In genomic region chr12:24830766-24831152, GRCm38 (mm10) we compare ENCODE assay signal across 8 mouse cellular contexts. TPM values are rescaled to one million over a fixed set of nuclear protein-coding genes. Genes with fewer than 3 reads are reported as not detected.
A peak's percentile ranks its signal among the peaks of the same experiment; 100 is the strongest.
DNase-seq lines count a peak whose midpoint lies in the region; ATAC-seq and TF ChIP-seq lines count a peak whose summit lies in the region.

Mboat2 (plus strand) TSS chr12:24830879.

- H3K36me3 ChIP-seq in C2C12 (ENCODE audit: control insufficient read depth, insufficient read depth) = no peaks in the 10 kb centered on the region
- no peaks in the 10 kb centered on the region for H3K36me3 ChIP-seq in hindbrain, embryonic 10.5 days
- H3K36me3 ChIP-seq in lung, embryonic 16.5 days (ENCODE audit: control insufficient read depth, insufficient read depth, low read length) = no peaks in the 10 kb centered on the region

- no peak within 1 kb of the TSS for H3K27ac ChIP-seq in embryonic fibroblast, embryonic 13.5 days (ENCODE audit: insufficient read depth, low read length)
- peak within 1 kb of the TSS; percentile 100 for H3K27ac ChIP-seq in hindbrain, embryonic 10.5 days
- H3K27ac ChIP-seq in lung, embryonic 16.5 days (ENCODE audit: low read length) = peak within 1 kb of the TSS; percentile 96
- H3K27ac ChIP-seq in olfactory bulb, adult 2 months (ENCODE audit: insufficient read depth, low read depth, low read length) = peak within 1 kb of the TSS; percentile 61

- TF ChIP-seq POLR2A in embryonic fibroblast, embryonic 13.5 days (IDR thresholded peaks at IDR 0.05; ENCODE audit: low read depth, low read length) = no peak; the same call in 1 of the 2 replicates
- no peak for TF ChIP-seq POLR2A in olfactory bulb, adult 2 months (IDR thresholded peaks at IDR 0.05; ENCODE audit: insufficient read depth, low read depth, low read length)

- DNase-seq in Patski (ENCODE audit: low read depth, low spot score) (no peak), adipocyte (ENCODE audit: low spot score) (no peak)
- no peak for DNase-seq in hindbrain, embryonic 10.5 days (ENCODE audit: low spot score)
- no peak for DNase-seq in layer of hippocampus, postnatal 14 days (ENCODE audit: low spot score in 2 of 2)

- no peaks in the 10 kb centered on the region for H3K79me3 ChIP-seq in C2C12 (ENCODE audit: low read depth)

- peak within 1 kb of the TSS; percentile 75 for H3ac ChIP-seq in C2C12 (ENCODE audit: control insufficient read depth, insufficient read length, low read depth)

- POLR2A ChIA-PET in Patski (lab: Charles Lee) = no interaction called here

- CTCF ChIA-PET in Patski (lab: Charles Lee) = no interaction called here

- peak within 1 kb of the TSS; percentile 95 for H3K9ac ChIP-seq in lung, embryonic 16.5 days (ENCODE audit: low read length)

- in situ Hi-C loops in Patski (cut with MboI; ENCODE audit: low pct_unique_long_range_greater_than_20kb) = loop anchor here (10.0 kb wide), 1 partner anchor 116 kb away; no protein-coding TSS in a partner anchor

- H3K79me2 ChIP-seq in C2C12 (ENCODE audit: control insufficient read depth, insufficient read depth) = no peaks in the 10 kb centered on the region

- H3K4me3 ChIP-seq in C2C12 (ENCODE audit: insufficient read depth, poor library complexity, severe bottlenecking) = peak within 1 kb of the TSS; percentile 29
- peak within 1 kb of the TSS; percentile 80 for H3K4me3 ChIP-seq in embryonic fibroblast, embryonic 13.5 days (ENCODE audit: insufficient read depth, low read length)
- H3K4me3 ChIP-seq in hindbrain, embryonic 10.5 days = peak within 1 kb of the TSS; percentile 94
- peak within 1 kb of the TSS; percentile 91 for H3K4me3 ChIP-seq in lung, embryonic 16.5 days (ENCODE audit: low read length)
- peak within 1 kb of the TSS; percentile 97 for H3K4me3 ChIP-seq in olfactory bulb, adult 2 months (ENCODE audit: insufficient read depth, low read depth, low read length)

- peak; percentile 70 for ATAC-seq in Patski
- peak; percentile 44 for ATAC-seq in lung, embryonic 16.5 days (ENCODE audit: low read depth)

- H3K9me3 ChIP-seq in hindbrain, embryonic 10.5 days = no peaks in the 10 kb centered on the region
- H3K9me3 ChIP-seq in lung, embryonic 16.5 days (ENCODE audit: control insufficient read depth, low read length) = no peaks in the 10 kb centered on the region

- no peak for TF ChIP-seq CTCF in C2C12 (IDR thresholded peaks at IDR 0.05; ENCODE audit: control insufficient read depth, insufficient read depth, insufficient read length)
- TF ChIP-seq CTCF in Patski (IDR thresholded peaks at IDR 0.05) = no peak
- no peak for TF ChIP-seq CTCF in embryonic fibroblast, embryonic 13.5 days (IDR thresholded peaks at IDR 0.05; ENCODE audit: borderline replicate concordance, insufficient read depth, low read length)
- TF ChIP-seq CTCF in olfactory bulb, adult 2 months (IDR thresholded peaks at IDR 0.05; ENCODE audit: insufficient read depth, low read depth, low read length) = no peak

- H3K4me2 ChIP-seq in lung, embryonic 16.5 days (ENCODE audit: low read depth, low read length) = peak within 1 kb of the TSS; percentile 93

- H3K4me1 ChIP-seq in embryonic fibroblast, embryonic 13.5 days (ENCODE audit: control insufficient read depth, insufficient read depth, low read length) = no peaks in the 10 kb centered on the region
- H3K4me1 ChIP-seq in hindbrain, embryonic 10.5 days (replicated peaks) = peaks cover 48% of the 10 kb centered on the region
- H3K4me1 ChIP-seq in lung, embryonic 16.5 days (replicated peaks; ENCODE audit: control insufficient read depth, insufficient read depth, low read length) = peaks cover 18% of the 10 kb centered on the region
- H3K4me1 ChIP-seq in olfactory bulb, adult 2 months (ENCODE audit: control insufficient read depth, insufficient read depth, low read length) = no peaks in the 10 kb centered on the region; the same call in 1 of the 2 replicates

- under 1% methylated on average over 24 of the region's 24 CpGs for WGBS in hindbrain, embryonic 10.5 days
- under 1% methylated on average over 24 of the region's 24 CpGs for WGBS in lung, embryonic 16.5 days
- 0% methylated on average over 24 of the region's 24 CpGs for WGBS in olfactory bulb, adult 2 months

- H3K27me3 ChIP-seq in C2C12 (ENCODE audit: control insufficient read depth, insufficient read depth, insufficient read length) = no peaks in the 10 kb centered on the region
- H3K27me3 ChIP-seq in Patski = no peaks in the 10 kb centered on the region
- H3K27me3 ChIP-seq in hindbrain, embryonic 10.5 days (ENCODE audit: insufficient read depth, poor library complexity, severe bottlenecking) = no peaks in the 10 kb centered on the region
- no peaks in the 10 kb centered on the region for H3K27me3 ChIP-seq in lung, embryonic 16.5 days (ENCODE audit: control insufficient read depth, insufficient read depth, low read depth, low read length)

TF ChIP-seq in C2C12, 6 proteins besides CTCF, POLR2A, EP300 and RAD21:
- TF ChIP-seq MAX (IDR thresholded peaks at IDR 0.05) = no peak
- no peak for TF ChIP-seq USF1 (IDR thresholded peaks at IDR 0.05; ENCODE audit: low read depth)
- no peak for TF ChIP-seq MYOD1 (IDR thresholded peaks at IDR 0.05; ENCODE audit: control insufficient read depth, insufficient read length, low read depth)
- no peak for TF ChIP-seq CEBPB (IDR thresholded peaks at IDR 0.05; ENCODE audit: low read depth)
- TF ChIP-seq MYOG (IDR thresholded peaks at IDR 0.05; ENCODE audit: control insufficient read depth, extremely low read depth, insufficient read length) = no peak
- TF ChIP-seq FOSL1 (IDR thresholded peaks at IDR 0.05; ENCODE audit: insufficient read depth, low read length, poor library complexity, severe bottlenecking) = no peak

RNA-seq across cellular contexts. Expression of gene Mboat2, which starts in this region (rescaled TPM):
- polyA plus RNA-seq in C2C12 (2012; fragmentation: generic; extraction: Trizol) = 3.7 TPM
- 24.4 TPM for polyA plus RNA-seq in Patski (2021)
- polyA plus RNA-seq in embryonic fibroblast, embryonic 13.5 days (2011; ENCODE audit: insufficient read length, low read depth, missing spikeins) = 16.6 and 17.2 TPM in 2 replicates
- 43.6 and 45.6 TPM in 2 replicates for polyA plus RNA-seq in hindbrain, embryonic 10.5 days (2016; fragmentation: Nextera tagmentation; extraction: Ambion mirVana)
- total RNA-seq in layer of hippocampus, postnatal 14 days (2021) = 10 to 100 TPM; 62.6 to 69.3 TPM
- polyA plus RNA-seq in lung, embryonic 16.5 days (2015; fragmentation: Nextera tagmentation; extraction: Ambion mirVana) = 39.0 and 42.1 TPM in 2 replicates
- polyA plus RNA-seq in olfactory bulb, adult 2 months (2012; ENCODE audit: insufficient read depth, insufficient read length, low replicate concordance, missing spikeins) = not detected in 2 replicates

Comparison
In these comparisons a context has a peak if more than half of its experiments do, and no peak if none do; other contexts are left out.
1. H3K4me3 ChIP-seq: peak in every context shown above with its lines; median percentile 97 in olfactory bulb, adult 2 months; 94 in hindbrain, embryonic 10.5 days; 91 in lung, embryonic 16.5 days; 80 in embryonic fibroblast, embryonic 13.5 days; 29 in C2C12.